Mouse (Mus musculus): Measurements from ENCODE around the gene Camsap3. TPM values are rescaled to one million over a fixed set of nuclear protein-coding genes. Genes with fewer than 3 reads are reported as not detected.

Camsap3 gene
- polyA plus RNA-seq (2015; fragmentation: Nextera tagmentation; extraction: Ambion mirVana): 38.1 and 39.3 TPM in 2 replicates

DNA sequence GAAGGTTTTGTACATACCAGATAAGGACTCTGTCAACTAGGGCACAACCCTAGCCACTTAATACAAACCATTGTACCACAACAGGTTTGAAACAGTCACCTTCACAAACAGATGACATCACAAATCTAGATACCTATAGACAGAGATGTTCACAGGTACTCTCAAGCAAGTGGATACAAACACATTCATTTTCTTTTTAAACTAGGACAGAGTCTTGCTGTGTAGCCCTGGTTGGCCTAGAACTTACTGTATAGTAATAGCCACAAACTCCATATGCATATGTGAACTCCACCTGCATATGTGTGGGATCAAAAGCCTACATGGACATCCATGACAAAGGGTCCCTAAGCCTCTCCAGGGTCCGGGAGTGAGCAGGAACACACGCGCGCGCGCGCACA lies at the start of gene Camsap3:
TSS of gene Camsap3 (plus strand) at position 301 of the 398 bp plus-strand sequence.
- Histone ChIP-seq H3K9ac (replicated peaks; ENCODE audit: low read depth, low read length) (peak within 1 kb of the TSS; percentile 90), H3K4me1 (replicated peaks; ENCODE audit: control insufficient read depth, insufficient read depth, low read length) (peaks cover 2% of the 10 kb centered on the region; the same call in 1 of the 2 replicates), H3K4me3 (replicated peaks; ENCODE audit: low read length) (peak within 1 kb of the TSS; percentile 94), H3K27me3 (replicated peaks; ENCODE audit: control insufficient read depth, insufficient read depth, low read length) (no peaks in the 10 kb centered on the region), H3K9me3 (ENCODE audit: control insufficient read depth, low read length) (no peaks in the 10 kb centered on the region), H3K36me3 (ENCODE audit: control insufficient read depth, insufficient read depth) (no peaks in the 10 kb centered on the region), H3K4me2 (ENCODE audit: low read length) (peak within 1 kb of the TSS; percentile 78), H3K27ac (ENCODE audit: low read length) (peak within 1 kb of the TSS; percentile 79)
- WGBS: 4% methylated on average over 7 of the region's 7 CpGs
- ATAC-seq: no peak

DNA sequence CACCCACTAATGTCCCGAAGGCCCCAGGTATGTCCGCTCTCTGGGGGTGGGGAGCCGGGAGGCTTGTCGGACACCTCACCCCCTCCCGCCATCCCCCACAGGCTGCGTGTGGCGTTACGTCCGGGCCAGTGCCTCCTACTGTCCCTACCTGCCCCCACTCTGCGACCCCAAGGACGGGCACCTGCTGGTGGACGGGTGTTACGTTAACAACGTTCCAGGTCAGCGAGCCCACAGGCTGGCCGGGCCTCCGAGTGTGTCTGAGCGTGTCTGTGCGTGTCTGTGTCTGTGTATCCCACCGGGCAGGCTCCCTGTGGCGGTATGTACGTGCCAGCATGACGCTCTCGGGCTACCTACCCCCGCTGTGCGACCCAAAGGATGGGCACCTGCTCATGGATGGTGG lies 49.4 kb upstream of the Camsap3 start:
- H3K27ac ChIP-seq (ENCODE audit: low read length): no peak overlapping the region
- H3K4me2 ChIP-seq (ENCODE audit: low read length): no peak overlapping the region
- H3K4me1 ChIP-seq (replicated peaks; ENCODE audit: control insufficient read depth, insufficient read depth, low read length): no peaks in the 10 kb centered on the region
- no peaks in the 10 kb centered on the region for H3K27me3 ChIP-seq (replicated peaks; ENCODE audit: control insufficient read depth, insufficient read depth, low read length)
- no peak for ATAC-seq
- WGBS: 96% methylated on average over 26 of the region's 26 CpGs
- H3K9me3 ChIP-seq (ENCODE audit: control insufficient read depth, low read length): no peaks in the 10 kb centered on the region
- peaks cover 15% of the 10 kb centered on the region for H3K36me3 ChIP-seq (ENCODE audit: control insufficient read depth, insufficient read depth)
- H3K4me3 ChIP-seq (replicated peaks; ENCODE audit: low read length): no peak overlapping the region
- no peak overlapping the region for H3K9ac ChIP-seq (replicated peaks; ENCODE audit: low read depth, low read length)

DNA sequence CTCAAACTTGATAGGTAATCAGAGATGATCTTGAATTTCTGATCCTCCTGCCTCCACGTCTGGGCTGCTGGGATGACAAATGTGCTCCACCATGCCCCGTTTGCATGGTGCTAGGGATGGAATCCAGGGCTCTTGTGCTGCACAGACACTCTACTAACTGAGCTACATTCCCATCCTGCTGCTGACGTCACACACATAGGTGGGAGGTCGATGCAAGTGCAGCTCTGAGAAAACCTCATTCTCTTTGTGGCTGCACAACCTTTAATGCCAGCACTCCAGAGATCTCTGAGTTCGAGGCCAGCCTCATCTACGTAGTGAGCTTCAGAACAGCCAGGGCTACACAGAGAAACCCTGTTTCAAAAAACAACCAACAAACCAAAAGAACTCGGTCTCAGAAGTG lies 47.9 kb upstream of the Camsap3 start:
- no peak for ATAC-seq
- WGBS: 85% methylated on average over 7 of the region's 7 CpGs
- Histone ChIP-seq H3K27me3 (replicated peaks; ENCODE audit: control insufficient read depth, insufficient read depth, low read length) (no peaks in the 10 kb centered on the region), H3K4me3 (replicated peaks; ENCODE audit: low read length) (no peak overlapping the region), H3K4me1 (replicated peaks; ENCODE audit: control insufficient read depth, insufficient read depth, low read length) (no peaks in the 10 kb centered on the region), H3K9ac (replicated peaks; ENCODE audit: low read depth, low read length) (no peak overlapping the region), H3K9me3 (ENCODE audit: control insufficient read depth, low read length) (no peaks in the 10 kb centered on the region), H3K27ac (ENCODE audit: low read length) (no peak overlapping the region), H3K36me3 (ENCODE audit: control insufficient read depth, insufficient read depth) (peaks cover 20% of the 10 kb centered on the region), H3K4me2 (ENCODE audit: low read length) (no peak overlapping the region)

DNA sequence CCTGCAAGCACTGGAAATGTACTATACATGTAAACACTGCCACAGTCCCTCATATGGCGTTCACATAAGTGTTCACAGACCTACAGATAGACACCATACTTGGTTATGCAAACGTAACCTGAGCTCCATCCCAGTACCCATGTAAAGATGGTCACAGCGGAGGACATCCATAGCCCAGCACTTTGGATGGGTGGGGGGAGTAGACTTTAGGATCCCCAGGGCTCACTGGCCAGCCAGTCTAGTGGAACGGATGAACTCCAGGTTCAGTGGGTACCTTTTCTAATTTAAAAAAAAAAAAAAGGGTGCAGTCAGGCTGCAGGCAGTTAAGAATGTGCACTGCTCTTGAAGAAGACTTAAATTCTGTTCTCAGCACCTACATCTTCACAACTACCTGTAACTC lies 47.0 kb upstream of the Camsap3 start:
- no peaks in the 10 kb centered on the region for H3K27me3 ChIP-seq (replicated peaks; ENCODE audit: control insufficient read depth, insufficient read depth, low read length)
- H3K4me1 ChIP-seq (replicated peaks; ENCODE audit: control insufficient read depth, insufficient read depth, low read length): no peaks in the 10 kb centered on the region
- no peak overlapping the region for H3K4me3 ChIP-seq (replicated peaks; ENCODE audit: low read length)
- H3K36me3 ChIP-seq (ENCODE audit: control insufficient read depth, insufficient read depth): peaks cover 23% of the 10 kb centered on the region
- 89% methylated on average over 4 of the region's 4 CpGs for WGBS
- no peaks in the 10 kb centered on the region for H3K9me3 ChIP-seq (ENCODE audit: control insufficient read depth, low read length)
- H3K9ac ChIP-seq (replicated peaks; ENCODE audit: low read depth, low read length): no peak overlapping the region
- no peak for ATAC-seq
- no peak overlapping the region for H3K4me2 ChIP-seq (ENCODE audit: low read length)
- H3K27ac ChIP-seq (ENCODE audit: low read length): no peak overlapping the region

DNA sequence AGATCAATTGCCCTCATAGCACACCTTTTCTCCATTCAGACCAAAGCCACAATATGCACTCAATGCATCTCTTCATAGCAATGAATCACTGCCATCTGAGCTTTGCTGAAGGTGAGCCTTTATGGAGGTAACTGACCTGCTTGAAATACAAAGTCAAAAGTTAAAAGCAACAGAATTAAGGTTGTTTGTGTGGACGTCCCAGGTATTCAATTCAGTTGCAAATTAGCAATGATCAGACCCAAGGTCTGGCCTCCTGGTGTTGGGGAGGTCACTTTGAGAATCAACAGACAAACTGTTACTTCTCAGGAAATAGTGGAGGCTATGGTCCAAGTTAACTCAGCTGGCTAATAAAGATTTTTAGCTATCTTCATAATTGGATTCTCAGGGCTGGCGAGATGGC lies 40.6 kb upstream of the Camsap3 start:
- WGBS: 92% methylated on average over 2 of the region's 2 CpGs
- ATAC-seq: no peak
- H3K9me3 ChIP-seq (ENCODE audit: control insufficient read depth, low read length): no peaks in the 10 kb centered on the region

DNA sequence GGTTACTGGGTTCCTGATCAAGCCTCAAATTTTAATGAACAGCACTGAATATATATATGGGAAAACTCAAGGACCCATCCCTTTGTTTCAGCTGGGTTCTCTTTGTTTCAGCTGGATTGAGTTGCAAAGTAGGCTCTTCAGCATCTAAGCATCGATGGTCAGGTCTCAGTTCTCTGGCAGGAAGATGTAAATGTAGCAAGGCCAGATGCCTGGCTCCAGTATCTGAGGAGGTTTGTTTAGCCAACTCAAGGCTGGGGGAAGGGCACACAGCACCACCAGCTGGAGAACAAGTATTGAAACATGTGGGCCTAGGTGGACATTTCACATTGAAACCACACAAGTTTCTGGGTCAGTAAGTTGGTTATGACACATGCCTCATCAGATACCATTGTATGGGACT lies 34.9 kb upstream of the Camsap3 start:
- H3K27ac ChIP-seq (ENCODE audit: low read length): no peak overlapping the region
- 85% methylated on average over 1 of the region's 1 CpGs for WGBS
- H3K27me3 ChIP-seq (replicated peaks; ENCODE audit: control insufficient read depth, insufficient read depth, low read length): no peaks in the 10 kb centered on the region
- no peak overlapping the region for H3K9ac ChIP-seq (replicated peaks; ENCODE audit: low read depth, low read length)
- no peaks in the 10 kb centered on the region for H3K9me3 ChIP-seq (ENCODE audit: control insufficient read depth, low read length)
- H3K36me3 ChIP-seq (ENCODE audit: control insufficient read depth, insufficient read depth): no peaks in the 10 kb centered on the region
- no peak overlapping the region for H3K4me3 ChIP-seq (replicated peaks; ENCODE audit: low read length)
- ATAC-seq: no peak
- no peak overlapping the region for H3K4me2 ChIP-seq (ENCODE audit: low read length)
- no peaks in the 10 kb centered on the region for H3K4me1 ChIP-seq (replicated peaks; ENCODE audit: control insufficient read depth, insufficient read depth, low read length)

More for the DNA sequence above, 40.6 kb upstream of the Camsap3 start:
- Histone ChIP-seq H3K27ac (ENCODE audit: low read length) (no peak overlapping the region), H3K4me3 (replicated peaks; ENCODE audit: low read length) (no peak overlapping the region), H3K4me1 (replicated peaks; ENCODE audit: control insufficient read depth, insufficient read depth, low read length) (no peaks in the 10 kb centered on the region), H3K4me2 (ENCODE audit: low read length) (no peak overlapping the region), H3K36me3 (ENCODE audit: control insufficient read depth, insufficient read depth) (peaks cover 9% of the 10 kb centered on the region; the same call in 1 of the 2 replicates), H3K27me3 (replicated peaks; ENCODE audit: control insufficient read depth, insufficient read depth, low read length) (no peaks in the 10 kb centered on the region), H3K9ac (replicated peaks; ENCODE audit: low read depth, low read length) (no peak overlapping the region)

DNA sequence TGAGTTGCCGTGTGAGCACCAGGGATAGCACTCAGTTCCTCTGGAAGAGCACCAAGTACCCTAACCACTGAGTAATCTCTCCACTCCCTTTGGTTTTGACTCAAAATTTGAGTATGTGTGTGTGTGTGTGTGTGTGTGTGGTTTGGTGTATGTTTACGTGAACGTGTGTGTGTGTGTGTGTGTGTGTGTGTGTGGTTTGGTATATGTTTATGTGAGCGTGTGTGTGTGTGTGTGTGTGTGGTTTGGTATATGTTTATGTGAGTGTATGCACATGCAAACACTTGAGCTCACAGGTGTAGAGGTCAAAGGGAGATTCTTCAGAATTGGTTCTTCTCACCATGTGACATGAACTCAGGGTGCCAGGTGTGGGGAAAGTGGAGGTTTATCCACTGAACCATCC lies 31.0 kb upstream of the Camsap3 start:
- Histone ChIP-seq H3K36me3 (ENCODE audit: control insufficient read depth, insufficient read depth) (no peaks in the 10 kb centered on the region), H3K27me3 (replicated peaks; ENCODE audit: control insufficient read depth, insufficient read depth, low read length) (no peaks in the 10 kb centered on the region), H3K4me3 (replicated peaks; ENCODE audit: low read length) (no peak overlapping the region), H3K9me3 (ENCODE audit: control insufficient read depth, low read length) (no peaks in the 10 kb centered on the region), H3K4me1 (replicated peaks; ENCODE audit: control insufficient read depth, insufficient read depth, low read length) (no peaks in the 10 kb centered on the region), H3K4me2 (ENCODE audit: low read length) (no peak overlapping the region), H3K9ac (replicated peaks; ENCODE audit: low read depth, low read length) (no peak overlapping the region), H3K27ac (ENCODE audit: low read length) (no peak overlapping the region)
- ATAC-seq: 0 out of 2 replicates have a peak, but pooled peaks have one; percentile 66
- WGBS: 62% methylated on average over 4 of the region's 4 CpGs

DNA sequence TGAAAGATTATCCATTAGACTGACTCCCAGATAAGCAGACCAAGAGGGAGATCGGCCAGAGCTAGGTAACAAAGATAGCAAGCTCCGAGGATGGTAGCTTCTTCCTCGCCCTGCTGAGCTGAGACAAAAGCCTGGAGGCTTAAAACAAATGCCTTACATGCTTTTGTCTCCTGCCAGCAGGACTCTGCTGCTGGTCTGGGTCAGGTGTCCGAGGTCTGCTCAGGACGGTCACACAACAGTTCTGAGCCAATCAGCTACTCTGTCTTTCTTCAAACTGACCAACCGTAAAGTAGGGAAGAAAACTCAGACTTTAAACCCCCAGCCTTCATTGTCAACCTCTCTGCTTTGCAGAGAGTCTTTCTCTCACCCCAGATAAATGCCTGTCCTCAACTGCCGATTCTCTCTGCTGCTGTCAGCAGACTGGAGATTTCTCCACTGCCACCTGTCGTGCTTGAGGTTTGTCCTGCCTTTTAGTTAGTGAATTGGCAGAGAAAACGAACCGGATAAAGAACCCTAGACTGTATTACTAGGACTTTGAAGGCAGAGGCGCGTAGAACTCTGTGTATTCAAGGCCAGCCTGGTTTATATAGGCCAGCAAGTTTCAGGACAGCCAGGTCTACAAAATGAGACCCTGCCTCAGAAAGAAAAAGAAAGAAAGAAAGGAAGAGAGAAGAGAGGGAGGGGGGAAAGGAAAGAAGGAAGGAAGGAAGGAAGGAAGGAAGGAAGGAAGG lies 19.3 kb upstream of the Camsap3 start, which contains the start of gene C330021F23Rik:
TSS of gene C330021F23Rik (plus strand) at position 350 of the 731 bp plus-strand sequence.
- Histone ChIP-seq H3K9ac (replicated peaks; ENCODE audit: low read depth, low read length) (no peak within 1 kb of the TSS), H3K27ac (ENCODE audit: low read length) (no peak within 1 kb of the TSS), H3K4me2 (ENCODE audit: low read length) (peak within 1 kb of the TSS; percentile 3), H3K4me3 (replicated peaks; ENCODE audit: low read length) (no peak within 1 kb of the TSS), H3K9me3 (ENCODE audit: control insufficient read depth, low read length) (no peaks in the 10 kb centered on the region), H3K27me3 (replicated peaks; ENCODE audit: control insufficient read depth, insufficient read depth, low read length) (no peaks in the 10 kb centered on the region), H3K4me1 (replicated peaks; ENCODE audit: control insufficient read depth, insufficient read depth, low read length) (0 out of 2 replicates have a peak, but pooled peaks cover 2% of the 10 kb centered on the region), H3K36me3 (ENCODE audit: control insufficient read depth, insufficient read depth) (no peaks in the 10 kb centered on the region)
- ATAC-seq: no peak
- 1% methylated on average over 12 of the region's 12 CpGs for WGBS

DNA sequence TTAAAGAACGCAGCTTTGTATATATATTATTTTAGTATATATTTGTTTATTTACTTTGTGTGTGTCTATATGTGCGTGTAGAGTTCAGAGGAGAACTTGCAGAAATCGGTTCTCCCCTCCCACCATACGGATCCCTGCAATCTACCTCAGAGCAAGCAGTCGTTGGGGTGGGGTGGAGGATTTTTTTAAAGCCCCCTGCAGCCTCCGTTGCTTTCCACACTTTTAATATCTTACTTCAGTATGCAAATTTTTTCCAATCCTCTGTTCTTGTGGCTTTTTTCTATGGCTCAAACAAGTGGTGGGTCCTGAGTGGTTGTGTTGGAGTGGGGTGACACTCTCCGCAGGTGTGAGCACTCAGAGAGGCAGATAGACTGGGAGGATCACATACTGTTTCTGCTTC lies 18.7 kb upstream of the Camsap3 start:
- no peak overlapping the region for H3K4me2 ChIP-seq (ENCODE audit: low read length)
- 7% methylated on average over 7 of the region's 7 CpGs for WGBS
- ATAC-seq: no peak

More for the DNA sequence above, 18.7 kb upstream of the Camsap3 start:
- no peak overlapping the region for H3K27ac ChIP-seq (ENCODE audit: low read length)
- H3K4me1 ChIP-seq (replicated peaks; ENCODE audit: control insufficient read depth, insufficient read depth, low read length): 0 out of 2 replicates have a peak, but pooled peaks cover 2% of the 10 kb centered on the region
- no peaks in the 10 kb centered on the region for H3K36me3 ChIP-seq (ENCODE audit: control insufficient read depth, insufficient read depth)
- H3K9me3 ChIP-seq (ENCODE audit: control insufficient read depth, low read length): no peaks in the 10 kb centered on the region
- H3K27me3 ChIP-seq (replicated peaks; ENCODE audit: control insufficient read depth, insufficient read depth, low read length): no peaks in the 10 kb centered on the region
- H3K9ac ChIP-seq (replicated peaks; ENCODE audit: low read depth, low read length): no peak overlapping the region
- no peak overlapping the region for H3K4me3 ChIP-seq (replicated peaks; ENCODE audit: low read length)

Measured in forebrain, embryonic 16.5 days (tissue).